Mouse (Mus musculus) lung, embryonic 14.5 days (tissue): ENCODE measurements at regions not wholly inside any gene's neighbourhood (a gene's known extent, or its start where the extent isn't known, plus 50 kb on each side); places are given as distances from the start of the nearest gene placed in this dataset.
A peak's percentile ranks its signal among the peaks of the same experiment; 100 is the strongest.

Experiments used
- ATAC-seq: fragments of 200-750 bp; cut with Nextera tagmentation; 2 replicates; pipeline ENCODE4 v1.8.0; 2017; ENCODE audit warnings: mild to moderate bottlenecking, moderate TSS enrichment, moderate library complexity; ENCODE audit not compliant: insufficient read depth
- DNase-seq: peaks from one replicate; pipeline ENCODE4 v3.0.0-alpha.2; 2015
- H3K27ac ChIP-seq: fragments of 300-500 bp; sonication (generic); 2 replicates; pipeline ENCODE4 v1.5.1; 2014; ENCODE audit warnings: low read depth, mild to moderate bottlenecking, moderate library complexity
- H3K27me3 ChIP-seq: fragments of 300-500 bp; sonication (generic); 2 replicates; pipeline ENCODE4 v1.6.1; 2014; ENCODE audit warnings: low read length, control low read depth; ENCODE audit not compliant: insufficient read depth
- H3K36me3 ChIP-seq: fragments of 300-500 bp; sonication (generic); 2 replicates; pipeline ENCODE4 v1.6.1; 2014; ENCODE audit warnings: control low read depth; ENCODE audit not compliant: insufficient read depth
- H3K4me1 ChIP-seq: fragments of 300-500 bp; sonication (generic); 2 replicates; pipeline ENCODE4 v1.6.1; 2014; ENCODE audit warnings: antibody characterized with exemption, control low read depth; ENCODE audit not compliant: insufficient read depth
- H3K4me2 ChIP-seq: fragments of 300-500 bp; sonication (generic); 2 replicates; pipeline ENCODE4 v1.6.1; 2014; ENCODE audit warnings: mild to moderate bottlenecking
- H3K4me3 ChIP-seq: fragments of 300-500 bp; sonication (generic); 2 replicates; pipeline ENCODE4 v1.5.1; 2014; ENCODE audit warnings: low read depth, low read length
- H3K9ac ChIP-seq: fragments of 300-500 bp; sonication (generic); 2 replicates; pipeline ENCODE4 v1.6.1; 2014
- H3K9me3 ChIP-seq: fragments of 300-500 bp; sonication (generic); 2 replicates; pipeline ENCODE4 v1.6.1; 2016; ENCODE audit warnings: low read depth, low read length, control low read depth
- CTCF ChIP-seq: IDR thresholded peaks from 2 replicates; pipeline ENCODE4 v1.5.1; 2016; ENCODE audit warnings: antibody characterized with exemption, low read depth
- WGBS: fragments of 180-500 bp; shearing (Covaris S2); extraction: QIAGEN DNeasy Blood & Tissue Kit; methylation state at CpG from one replicate; pipeline ENCODE4 v1.1.7; 2014; 5-methylcytosine and 5-hydroxymethylcytosine counted together

GRCm38 (mm10) chr1:14595961-14596360, 1497.2 kb downstream of the 4930444P10Rik start:
- Histone ChIP-seq H3K9me3 (no peaks in the 10 kb centered on the region), H3K36me3 (no peaks in the 10 kb centered on the region), H3K9ac (no peak overlapping the region), H3K27me3 (no peaks in the 10 kb centered on the region), H3K4me2 (no peak overlapping the region), H3K4me1 (no peaks in the 10 kb centered on the region), H3K27ac (no peak overlapping the region), H3K4me3 (no peak overlapping the region)
- no peak for DNase-seq
- WGBS, result 80% methylated on average over 1 of the region's 1 CpGs
- ATAC-seq, result no peak
- TF ChIP-seq CTCF, result no peak

DNA sequence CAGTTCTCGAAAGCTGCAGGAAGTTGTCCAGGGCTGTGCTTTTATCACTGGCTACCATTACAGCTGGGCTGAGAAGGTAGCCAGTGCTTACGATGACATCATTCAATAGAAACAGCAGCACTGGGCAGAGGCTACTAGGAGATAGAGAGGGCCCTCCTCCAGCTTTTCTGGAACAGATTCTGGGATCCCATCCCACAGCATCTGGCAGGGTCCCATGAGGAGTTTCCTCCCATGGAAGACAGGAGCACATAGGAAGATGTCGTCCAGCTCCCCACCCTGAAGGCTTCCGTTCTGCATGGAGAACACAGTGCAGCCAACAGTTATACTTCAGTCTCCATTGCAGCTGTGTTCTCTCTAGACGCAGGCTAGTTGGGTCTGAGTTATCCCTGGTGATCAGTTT, 1503.2 kb downstream of the 4930444P10Rik start:
- no peaks in the 10 kb centered on the region for H3K27me3 ChIP-seq
- 85% methylated on average over 5 of the region's 5 CpGs for WGBS
- no peaks in the 10 kb centered on the region for H3K9me3 ChIP-seq
- H3K27ac ChIP-seq, result no peak overlapping the region
- H3K4me3 ChIP-seq, result no peak overlapping the region
- no peaks in the 10 kb centered on the region for H3K4me1 ChIP-seq
- no peak for ATAC-seq
- DNase-seq, result peak; percentile 31
- no peak overlapping the region for H3K9ac ChIP-seq
- no peaks in the 10 kb centered on the region for H3K36me3 ChIP-seq
- TF ChIP-seq CTCF, result no peak
- H3K4me2 ChIP-seq, result no peak overlapping the region

DNA sequence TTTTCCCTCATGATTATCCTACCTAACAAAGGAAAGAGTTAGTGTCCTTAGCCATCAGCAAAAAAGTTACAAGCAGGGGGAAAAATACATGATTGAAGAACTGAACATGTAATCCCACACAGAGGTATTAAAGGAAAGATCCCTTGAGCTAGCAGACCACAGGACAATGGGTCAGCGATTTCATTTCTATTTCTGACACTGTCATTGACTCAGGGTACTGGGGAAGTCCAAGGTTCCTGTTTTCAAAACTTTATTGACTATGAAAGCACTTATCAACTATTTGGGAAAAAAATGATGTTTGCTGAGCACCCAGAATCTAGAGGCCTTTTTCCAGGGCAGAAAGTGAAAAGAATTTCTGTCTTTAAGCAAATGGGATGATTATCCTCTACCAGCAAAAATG, 1513.7 kb downstream of the 4930444P10Rik start:
- whole genome bisulfite sequencing, result 87% methylated on average over 1 of the region's 1 CpGs
- no peak for DNase-seq
- H3K4me1 ChIP-seq, result no peaks in the 10 kb centered on the region

GRCm38 (mm10) chr1:14576263-14576662, 1516.9 kb downstream of the 4930444P10Rik start:
- no peaks in the 10 kb centered on the region for H3K36me3 ChIP-seq
- WGBS, result 89% methylated on average over 1 of the region's 1 CpGs
- ATAC-seq (no peak), DNase-seq (no peak)
- H3K27ac ChIP-seq, result no peak overlapping the region
- H3K9me3 ChIP-seq, result no peaks in the 10 kb centered on the region
- TF ChIP-seq CTCF, result no peak
- no peak overlapping the region for H3K4me2 ChIP-seq
- H3K4me1 ChIP-seq, result no peaks in the 10 kb centered on the region
- H3K4me3 ChIP-seq, result no peak overlapping the region
- no peaks in the 10 kb centered on the region for H3K27me3 ChIP-seq
- H3K9ac ChIP-seq, result no peak overlapping the region

More for the DNA sequence above, 1513.7 kb downstream of the 4930444P10Rik start:
- H3K4me2 ChIP-seq, result no peak overlapping the region
- H3K9me3 ChIP-seq, result no peaks in the 10 kb centered on the region
- H3K27me3 ChIP-seq, result no peaks in the 10 kb centered on the region
- no peak overlapping the region for H3K4me3 ChIP-seq
- ATAC-seq, result no peak
- no peak overlapping the region for H3K9ac ChIP-seq
- no peaks in the 10 kb centered on the region for H3K36me3 ChIP-seq
- no peak for TF ChIP-seq CTCF
- H3K27ac ChIP-seq, result no peak overlapping the region

DNA sequence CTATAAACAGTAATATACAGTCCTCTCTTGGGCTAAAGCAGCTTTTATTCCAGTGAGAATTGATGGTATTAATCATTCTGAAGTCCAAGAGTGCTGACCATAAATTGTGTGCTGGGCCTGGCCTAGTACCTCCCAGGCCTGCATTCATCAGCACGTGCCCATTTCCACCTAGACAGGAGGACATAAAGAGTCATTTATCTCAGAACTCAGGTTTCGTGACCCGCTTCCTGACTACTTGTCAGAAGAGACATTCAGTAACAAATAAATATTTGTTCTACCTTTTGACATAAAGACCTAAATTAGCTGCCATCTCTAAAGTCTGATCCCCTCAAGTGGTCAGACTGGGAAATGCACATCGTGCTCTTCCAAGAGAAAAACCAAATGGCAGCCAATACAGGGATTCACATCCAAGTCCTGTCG, 1522.6 kb downstream of the 4930444P10Rik start:
- peak; percentile 91 for ATAC-seq
- peak; percentile 66 for TF ChIP-seq CTCF
- H3K36me3 ChIP-seq, result no peaks in the 10 kb centered on the region
- H3K27ac ChIP-seq, result no peak overlapping the region
- H3K4me3 ChIP-seq, result no peak overlapping the region
- WGBS, result 16% methylated on average over 5 of the region's 5 CpGs
- H3K4me2 ChIP-seq, result no peak overlapping the region
- no peaks in the 10 kb centered on the region for H3K27me3 ChIP-seq
- H3K9me3 ChIP-seq, result no peaks in the 10 kb centered on the region
- no peaks in the 10 kb centered on the region for H3K4me1 ChIP-seq
- peak; percentile 82 for DNase-seq
- H3K9ac ChIP-seq, result no peak overlapping the region

GRCm38 (mm10) chr1:14570113-14570512, 1523.0 kb downstream of the 4930444P10Rik start:
- Histone ChIP-seq H3K4me3 (no peak overlapping the region), H3K36me3 (no peaks in the 10 kb centered on the region), H3K4me2 (no peak overlapping the region), H3K27me3 (no peaks in the 10 kb centered on the region), H3K9ac (no peak overlapping the region), H3K9me3 (no peaks in the 10 kb centered on the region), H3K27ac (no peak overlapping the region), H3K4me1 (no peaks in the 10 kb centered on the region)
- DNase-seq (peak; percentile 72), ATAC-seq (peak; percentile 97)
- TF ChIP-seq CTCF, result no peak
- 40% methylated on average over 3 of the region's 3 CpGs for WGBS

DNA sequence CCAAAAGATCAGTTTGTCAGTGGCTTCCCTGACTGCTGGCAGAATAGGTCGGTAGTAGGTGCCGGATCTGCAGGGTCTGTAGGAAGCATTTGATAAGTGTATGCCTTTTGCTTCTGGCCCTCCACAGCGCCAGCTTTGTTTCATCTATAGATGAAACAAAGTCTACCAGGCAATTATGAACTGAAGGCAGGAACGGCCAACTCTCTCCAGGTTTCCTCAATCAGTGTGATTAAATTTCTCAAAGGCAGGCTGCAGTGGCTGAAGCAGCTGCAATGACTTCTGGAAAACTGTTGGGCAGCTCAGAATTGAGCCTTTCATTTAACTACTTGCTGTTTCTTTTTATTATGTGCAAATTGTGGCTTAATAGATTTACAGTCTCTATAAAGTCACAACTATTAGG, 1526.1 kb downstream of the 4930444P10Rik start:
- Histone ChIP-seq H3K9me3 (no peaks in the 10 kb centered on the region), H3K4me2 (no peak overlapping the region), H3K27ac (no peak overlapping the region), H3K4me1 (no peaks in the 10 kb centered on the region), H3K9ac (no peak overlapping the region), H3K4me3 (no peak overlapping the region), H3K27me3 (no peaks in the 10 kb centered on the region), H3K36me3 (no peaks in the 10 kb centered on the region)
- WGBS, result 68% methylated on average over 4 of the region's 4 CpGs
- DNase-seq (no peak), ATAC-seq (no peak)
- TF ChIP-seq CTCF, result no peak

GRCm38 (mm10) chr1:14566386-14566785, 1526.7 kb downstream of the 4930444P10Rik start:
- ATAC-seq, result no peak
- WGBS, result 77% methylated on average over 1 of the region's 1 CpGs
- H3K27ac ChIP-seq, result no peak overlapping the region

More at GRCm38 (mm10) chr1:14566386-14566785, 1526.7 kb downstream of the 4930444P10Rik start:
- DNase-seq, result no peak
- Histone ChIP-seq H3K4me2 (no peak overlapping the region), H3K4me1 (no peaks in the 10 kb centered on the region), H3K27me3 (no peaks in the 10 kb centered on the region), H3K9ac (no peak overlapping the region), H3K36me3 (no peaks in the 10 kb centered on the region), H3K4me3 (no peak overlapping the region), H3K9me3 (no peaks in the 10 kb centered on the region)
- no peak for TF ChIP-seq CTCF
